Mouse (Mus musculus) MEL (cell line): ENCODE measurements around the gene Sowaha. TPM values are rescaled to one million over a fixed set of nuclear protein-coding genes. Genes with fewer than 3 reads are reported as not detected.

Source experiments
- DNase-seq: peaks from one replicate; pipeline ENCODE4 v3.0.0; 2011; ENCODE audit warnings: low read depth, low spot score
- H3K27ac ChIP-seq: 2 replicates; pipeline ENCODE4 v1.5.1; 2012; ENCODE audit warnings: low read depth, mild to moderate bottlenecking, control low read depth, low read length, moderate library complexity; ENCODE audit not compliant: control insufficient read depth
- H3K27me3 ChIP-seq, 2 experiments: fragments of 150-350 bp in 1 of 2; sonication (generic) in 1 of 2; 2 replicates each; pipeline ENCODE4 v1.6.1; 2012; ENCODE audit warnings: low read length in 2 of 2, mild to moderate bottlenecking in 2 of 2, improper control_type of control experiment in 1 of 2, moderate library complexity in 1 of 2; ENCODE audit not compliant: insufficient read depth in 2 of 2, control insufficient read depth in 1 of 2
- H3K36me3 ChIP-seq, 2 experiments: 2 replicates each; pipeline ENCODE4 v1.6.1; 2012 to 2014; ENCODE audit warnings: low read length in 2 of 2, improper control_type of control experiment in 1 of 2, inconsistent platforms in 1 of 2, mild to moderate bottlenecking in 1 of 2; ENCODE audit not compliant: insufficient read depth in 2 of 2, control insufficient read depth in 1 of 2
- H3K4me1 ChIP-seq, 2 experiments: fragments of 150-350 bp in 1 of 2; sonication (generic) in 1 of 2; 2 replicates each; pipeline ENCODE4 v1.6.1; 2012; ENCODE audit warnings: low read length in 2 of 2, improper control_type of control experiment in 1 of 2, mild to moderate bottlenecking in 1 of 2; ENCODE audit not compliant: insufficient read depth in 2 of 2, control insufficient read depth in 1 of 2
- H3K4me3 ChIP-seq, 2 experiments: fragments of 150-350 bp in 1 of 2; sonication (generic) in 1 of 2; 2 replicates each; pipeline ENCODE4 v1.5.1; 2012; ENCODE audit warnings: low read depth in 2 of 2, low read length in 2 of 2, mild to moderate bottlenecking in 2 of 2, moderate library complexity in 2 of 2, control low read depth in 1 of 2, improper control_type of control experiment in 1 of 2; ENCODE audit not compliant: control insufficient read depth in 1 of 2, insufficient read depth in 1 of 2
- H3K79me2 ChIP-seq: 2 replicates; pipeline ENCODE4 v1.6.1; 2012; ENCODE audit warnings: mild to moderate bottlenecking, low read length, moderate library complexity; ENCODE audit not compliant: control insufficient read depth, poor library complexity, insufficient read depth
- H3K9ac ChIP-seq: 2 replicates; pipeline ENCODE4 v1.6.1; 2012; ENCODE audit warnings: low read depth, mild to moderate bottlenecking, control low read depth, low read length, moderate library complexity; ENCODE audit not compliant: control insufficient read depth, poor library complexity, severe bottlenecking
- H3K9me3 ChIP-seq: fragments of 150-350 bp; sonication (generic); replicated peaks from 2 replicates; pipeline ENCODE4 v1.6.1; 2012; ENCODE audit warnings: mild to moderate bottlenecking, low read length, improper control_type of control experiment, moderate library complexity; ENCODE audit not compliant: insufficient read depth
- ELF1 ChIP-seq: IDR thresholded peaks from 2 replicates; pipeline ENCODE4 v1.6.1; 2014; ENCODE audit warnings: low read depth, mild to moderate bottlenecking, inconsistent platforms, low read length, improper control_type of control experiment, moderate library complexity
- KAT2A ChIP-seq: conservative IDR thresholded peaks from 2 replicates; pipeline ENCODE4 v1.6.1; 2012; ENCODE audit warnings: low read depth, low read length, improper control_type of control experiment, inconsistent platforms
- MXI1 ChIP-seq: IDR thresholded peaks from 2 replicates; pipeline ENCODE4 v1.6.1; 2011; ENCODE audit warnings: mild to moderate bottlenecking, low read depth, low read length, improper control_type of control experiment
- MYC ChIP-seq: IDR thresholded peaks from 2 replicates; pipeline ENCODE4 v1.6.1; 2011; ENCODE audit warnings: low read depth, mild to moderate bottlenecking, low read length, improper control_type of control experiment, moderate library complexity
- NELFE ChIP-seq: IDR thresholded peaks from 2 replicates; pipeline ENCODE4 v1.6.1; 2011; ENCODE audit warnings: low read depth, low read length, improper control_type of control experiment
- NRF1 ChIP-seq: IDR thresholded peaks from 2 replicates; pipeline ENCODE4 v1.6.1; 2014; ENCODE audit warnings: low read depth, mild to moderate bottlenecking, inconsistent platforms, low read length, improper control_type of control experiment, moderate library complexity; ENCODE audit not compliant: poor library complexity, insufficient read depth, severe bottlenecking
- POLR2A ChIP-seq, 2 experiments: IDR thresholded peaks; 2 replicates each; pipeline ENCODE4 v1.6.1; 2011 to 2012; ENCODE audit warnings: low read length in 2 of 2, mild to moderate bottlenecking in 2 of 2, control low read depth in 1 of 2, improper control_type of control experiment in 1 of 2, low read depth in 1 of 2, moderate library complexity in 1 of 2; ENCODE audit not compliant: control insufficient read depth in 1 of 2, insufficient read depth in 1 of 2, poor library complexity in 1 of 2
- RAD21 ChIP-seq: IDR thresholded peaks from 2 replicates; pipeline ENCODE4 v1.6.1; 2011; ENCODE audit warnings: mild to moderate bottlenecking, low read depth, low read length, improper control_type of control experiment
- RCOR1 ChIP-seq: IDR thresholded peaks from 2 replicates; pipeline ENCODE4 v1.6.1; 2012; ENCODE audit warnings: low read depth, mild to moderate bottlenecking, inconsistent platforms, low read length, improper control_type of control experiment
- SMC3 ChIP-seq: IDR thresholded peaks from 2 replicates; pipeline ENCODE4 v1.6.1; 2011; ENCODE audit warnings: low read depth, low read length, improper control_type of control experiment
- TBP ChIP-seq: IDR thresholded peaks from 2 replicates; pipeline ENCODE4 v1.8.0; 2011; ENCODE audit warnings: low read depth, low read length, improper control_type of control experiment
- TCF12 ChIP-seq: IDR thresholded peaks from 2 replicates; pipeline ENCODE4 v1.6.1; 2014; ENCODE audit warnings: low read depth, mild to moderate bottlenecking, inconsistent platforms, low read length, improper control_type of control experiment, moderate library complexity
- UBTF ChIP-seq: IDR thresholded peaks from 2 replicates; pipeline ENCODE4 v1.6.1; 2012; ENCODE audit warnings: low read depth, mild to moderate bottlenecking, inconsistent platforms, low read length, improper control_type of control experiment, moderate library complexity, borderline replicate concordance; ENCODE audit not compliant: insufficient read depth
- USF1 ChIP-seq: IDR thresholded peaks from 2 replicates; pipeline ENCODE4 v1.6.1; 2014; ENCODE audit warnings: low read depth, mild to moderate bottlenecking, inconsistent platforms, low read length, improper control_type of control experiment, moderate library complexity
- polyA plus RNA-seq, 2 experiments: library from polyadenylated mRNA; stranded (reverse) in 1 of 2; unstranded in 1 of 2; fragments of >175 nt in 1 of 2; fragments of >200 nt in 1 of 2; gene quantifications; 2 replicates each; pipeline versions ENCODE4 v1.2.1 to v1.2.4; 2012; ENCODE audit warnings: low replicate concordance in 2 of 2, low read depth in 1 of 2; ENCODE audit not compliant: insufficient read length in 2 of 2, insufficient read depth in 1 of 2, missing spikeins in 1 of 2
- total RNA-seq: library from RNA; depleted of rRNA; stranded (reverse); fragments of 300-350 nt; gene quantifications from 2 replicates; pipeline ENCODE4 v1.2.3, GENCODE M21; 2012

Gene Sowaha
- total and polyA plus RNA-seq, 3 experiments = not detected

- no peak for DNase-seq
- H3K36me3 ChIP-seq = 0 out of 4 replicates have a peak, but pooled peaks cover 0 to 2% of the 10 kb centered on the region in 2 experiments
- H3K4me1 ChIP-seq = peaks cover 0 to 7% of the 10 kb centered on the region in 2 experiments; a peak in 1 of 4 replicates
- H3K27me3 ChIP-seq = 0 out of 4 replicates have a peak, but pooled peaks cover 0 to 2% of the 10 kb centered on the region in 2 experiments
- no peaks in the 10 kb centered on the region for H3K9me3 ChIP-seq
- no peak overlapping the region for H3K27ac ChIP-seq
- H3K4me3 ChIP-seq = no peak overlapping the region
- H3K9ac ChIP-seq = no peak overlapping the region
- H3K79me2 ChIP-seq = no peaks in the 10 kb centered on the region
- no peak for TF ChIP-seq NELFE
- no peak for TF ChIP-seq MXI1
- TF ChIP-seq POLR2A (IDR thresholded peaks at IDR 0.05; ENCODE audit: control insufficient read depth in 1 of 2, insufficient read depth in 1 of 2, low read depth in 1 of 2, low read length in 2 of 2, poor library complexity in 1 of 2) = no peak
- TF ChIP-seq TCF12 = no peak
- no peak for TF ChIP-seq NRF1
Measured at GRCm38 (mm10) chr11:53508152-53508551, 28.1 kb upstream of the Sowaha start.

GRCm38 (mm10) chr11:53507098-53507805 is 27.2 kb upstream of the Sowaha start:
- Histone ChIP-seq H3K9ac (no peak overlapping the region), H3K4me3 (no peak overlapping the region), H3K27me3 (0 out of 4 replicates have a peak, but pooled peaks cover 0 to 2% of the 10 kb centered on the region in 2 experiments), H3K36me3 (peaks cover 0 to 5% of the 10 kb centered on the region in 2 experiments; a peak in 2 of 4 replicates), H3K4me1 (peaks cover under 1 to 7% of the 10 kb centered on the region in 2 experiments; a peak in 2 of 4 replicates), H3K9me3 (no peaks in the 10 kb centered on the region), H3K79me2 (no peaks in the 10 kb centered on the region), H3K27ac (no peak overlapping the region)
- DNase-seq = no peak
- TF ChIP-seq RCOR1 (no peak), RAD21 (no peak), SMC3 (no peak), USF1 (no peak), TBP (no peak), MYC (no peak), NELFE (no peak), UBTF (no peak), KAT2A (no peak), NRF1 (no peak), ELF1 (no peak)
